ENCODE assay signal across 8 mouse cellular contexts in genomic region chr11:68386589-68387440, GRCm38 (mm10). TPM values are rescaled to one million over a fixed set of nuclear protein-coding genes. Genes with fewer than 3 reads are reported as not detected.
A peak's percentile ranks its signal among the peaks of the same experiment; 100 is the strongest.
DNase-seq lines count a peak whose midpoint lies in the region; ATAC-seq and TF ChIP-seq lines count a peak whose summit lies in the region.

No protein-coding gene starts in this region.

- peak overlapping the region; percentile 89 for H3K27ac ChIP-seq in heart, embryonic 10.5 days
- peak overlapping the region; percentile 67 for H3K27ac ChIP-seq in lung, embryonic 14.5 days (ENCODE audit: low read depth)

- no peaks in the 10 kb centered on the region for H3K9me3 ChIP-seq in heart, embryonic 10.5 days
- H3K9me3 ChIP-seq in lung, embryonic 14.5 days (ENCODE audit: low read depth, low read length): no peaks in the 10 kb centered on the region

- H3K36me3 ChIP-seq in heart, embryonic 10.5 days: no peaks in the 10 kb centered on the region
- H3K36me3 ChIP-seq in lung, embryonic 14.5 days (ENCODE audit: insufficient read depth): no peaks in the 10 kb centered on the region

- WGBS in heart, embryonic 10.5 days: 2% methylated on average over 84 of the region's 90 CpGs
- 1% methylated on average over 78 of the region's 90 CpGs for WGBS in lung, embryonic 14.5 days

- ATAC-seq in lung, embryonic 14.5 days (ENCODE audit: insufficient read depth): peak; percentile 61

- peaks cover 63% of the 10 kb centered on the region for H3K4me1 ChIP-seq in heart, embryonic 10.5 days
- peaks cover 10% of the 10 kb centered on the region for H3K4me1 ChIP-seq in lung, embryonic 14.5 days (ENCODE audit: insufficient read depth)

- DNase-seq in left cerebral cortex, postnatal 36 days (ENCODE audit: low spot score in 2 of 2): peak; percentile 35 to 41
- DNase-seq in left cerebral cortex, adult 8-10 months (ENCODE audit: low spot score in 2 of 2): no peak
- DNase-seq in embryo, embryonic 9.5 days (ENCODE audit: extremely low spot score): peak; percentile 79
- no peak for DNase-seq in heart, embryonic 10.5 days (ENCODE audit: low spot score)
- DNase-seq in kidney, adult 8-10 months: peak; percentile 75 to 83
- peak; percentile 78 for DNase-seq in lung, embryonic 14.5 days
- DNase-seq in ovary, postnatal 10 days (ENCODE audit: low spot score): peak; percentile 38
- DNase-seq in yolk sac, embryonic 10.5 days (ENCODE audit: low spot score): peak; percentile 69

- intact Hi-C loops in left cerebral cortex, postnatal 36 days (cut with DNase I): no loop called here

- peak overlapping the region; percentile 61 for H3K9ac ChIP-seq in lung, embryonic 14.5 days

- H3K4me2 ChIP-seq in lung, embryonic 14.5 days: peak overlapping the region; percentile 93

- H3K27me3 ChIP-seq in heart, embryonic 10.5 days (ENCODE audit: insufficient read depth, poor library complexity, severe bottlenecking): peaks cover 98% of the 10 kb centered on the region
- peaks cover 79% of the 10 kb centered on the region for H3K27me3 ChIP-seq in lung, embryonic 14.5 days (ENCODE audit: insufficient read depth, low read length)

- H3K4me3 ChIP-seq in heart, embryonic 10.5 days: peak overlapping the region; percentile 77
- peak overlapping the region; percentile 68 for H3K4me3 ChIP-seq in lung, embryonic 14.5 days (ENCODE audit: low read depth, low read length)

- no peak for TF ChIP-seq CTCF in lung, embryonic 14.5 days (IDR thresholded peaks at IDR 0.05; ENCODE audit: low read depth)

RNA-seq across cellular contexts. Expression of gene Ntn1, which starts 13.8 kb away (rescaled TPM):
- 1 to 10 TPM; 5.5 to 7.5 TPM for total RNA-seq in left cerebral cortex, postnatal 36 days (2021)
- 10 to 100 TPM in 1 of 4 experiments, 1 to 10 TPM in 3; 7.9 to 10.1 (median 8.8) TPM for total RNA-seq in left cerebral cortex, adult 8-10 months (2022)
- polyA plus RNA-seq in heart, embryonic 10.5 days (2016; fragmentation: Nextera tagmentation; extraction: Ambion mirVana): 7.0 and 16.2 TPM in 2 replicates
- polyA plus RNA-seq in lung, embryonic 14.5 days (2014; fragmentation: Nextera tagmentation; extraction: Ambion mirVana): 2.5 and 3.2 TPM in 2 replicates

RNA-seq across cellular contexts. Expression of gene Pik3r5, which starts 45.1 kb away (rescaled TPM):
- total RNA-seq in left cerebral cortex, postnatal 36 days (2021): 1 to 10 TPM; 3.0 to 3.3 TPM
- total RNA-seq in left cerebral cortex, adult 8-10 months (2022): 1 to 10 TPM; 3.2 to 4.4 (median 3.7) TPM
- 0.07 and 0.48 TPM in 2 replicates for polyA plus RNA-seq in heart, embryonic 10.5 days (2016; fragmentation: Nextera tagmentation; extraction: Ambion mirVana)
- polyA plus RNA-seq in lung, embryonic 14.5 days (2014; fragmentation: Nextera tagmentation; extraction: Ambion mirVana): 0.30 and 0.43 TPM in 2 replicates

Comparison
In these comparisons a context has a peak if more than half of its experiments do, and no peak if none do; other contexts are left out.
1. DNase-seq: peak in left cerebral cortex, postnatal 36 days (2 of 2), embryo, embryonic 9.5 days (single experiment), kidney, adult 8-10 months (2 of 2), lung, embryonic 14.5 days (single experiment), ovary, postnatal 10 days (single experiment) and yolk sac, embryonic 10.5 days (single experiment); none in left cerebral cortex, adult 8-10 months (0 of 2) and heart, embryonic 10.5 days (single experiment).